Mouse (Mus musculus) olfactory bulb, adult 2 months (tissue): ENCODE measurements around the gene Arsj. TPM values are rescaled to one million over a fixed set of nuclear protein-coding genes. Genes with fewer than 3 reads are reported as not detected.
A peak's percentile ranks its signal among the peaks of the same experiment; 100 is the strongest.

ENCODE experiments used
- H3K27ac ChIP-seq: fragments of 200-500 bp; 2 replicates; pipeline ENCODE4 v1.5.1; 2012; ENCODE audit warnings: low read depth, low read length; ENCODE audit not compliant: insufficient read depth
- H3K4me1 ChIP-seq: fragments of 200-500 bp; 2 replicates; pipeline ENCODE4 v1.6.1; 2012; ENCODE audit warnings: low read length; ENCODE audit not compliant: control insufficient read depth, insufficient read depth
- H3K4me3 ChIP-seq: fragments of 200-500 bp; 2 replicates; pipeline ENCODE4 v1.5.1; 2012; ENCODE audit warnings: mild to moderate bottlenecking, low read depth, low read length, moderate library complexity; ENCODE audit not compliant: insufficient read depth
- CTCF ChIP-seq: fragments of 200-500 bp; IDR thresholded peaks from 2 replicates; pipeline ENCODE4 v1.5.1; 2012; ENCODE audit warnings: low read depth, mild to moderate bottlenecking, low read length, moderate library complexity; ENCODE audit not compliant: insufficient read depth
- POLR2A ChIP-seq: fragments of 200-500 bp; IDR thresholded peaks from 2 replicates; pipeline ENCODE4 v1.6.1; 2012; ENCODE audit warnings: mild to moderate bottlenecking, low read depth, low read length, moderate library complexity; ENCODE audit not compliant: insufficient read depth
- WGBS: fragments of 180-500 bp; shearing (Covaris S2); methylation state at CpG from one replicate; pipeline ENCODE4 v1.1.7; 2018; 5-methylcytosine and 5-hydroxymethylcytosine counted together
- polyA plus RNA-seq: library from polyadenylated mRNA; stranded (reverse); fragments of >200 nt; gene quantifications from 2 replicates; pipeline ENCODE4 v1.2.4, GENCODE M21; 2012; ENCODE audit warnings: low replicate concordance; ENCODE audit not compliant: missing spikeins, insufficient read depth, insufficient read length

Gene Arsj
- polyA plus RNA-seq, 1 experiment: not detected

GRCm38 (mm10) chr3:126362931-126363525, 456 bp upstream of the Arsj start:
- WGBS: 74% methylated on average over 11 of the region's 11 CpGs
- TF ChIP-seq POLR2A (no peak), CTCF (no peak)

DNA sequence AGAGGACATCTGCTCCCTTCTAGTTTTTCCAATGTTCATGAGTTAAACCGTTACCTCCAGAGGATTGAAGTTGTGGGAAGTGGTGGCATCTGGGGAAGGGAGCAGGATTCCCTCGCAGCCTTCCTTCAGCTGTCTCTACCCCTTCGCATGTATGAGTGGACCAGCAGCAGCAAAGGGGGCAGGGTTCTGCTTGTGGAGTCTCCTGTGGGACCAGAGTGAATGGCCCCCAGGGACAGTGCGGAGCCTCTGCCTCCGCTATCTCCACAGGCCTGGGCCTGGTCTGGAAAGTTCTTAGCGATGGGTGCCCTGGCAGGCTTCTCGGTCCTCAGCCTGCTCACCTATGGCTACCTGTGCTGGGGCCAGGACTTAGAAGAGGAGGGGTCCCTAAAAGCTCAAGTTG, 1.1 kb downstream of the Arsj start:
- Histone ChIP-seq H3K27ac (no peak overlapping the region), H3K4me3 (no peak overlapping the region), H3K4me1 (peaks cover 11% of the 10 kb centered on the region)
- 92% methylated on average over 7 of the region's 7 CpGs for WGBS
- TF ChIP-seq POLR2A (no peak), CTCF (no peak)

More at GRCm38 (mm10) chr3:126362931-126363525, 456 bp upstream of the Arsj start:
- Histone ChIP-seq H3K27ac (no peak overlapping the region), H3K4me1 (peaks cover 11% of the 10 kb centered on the region), H3K4me3 (no peak overlapping the region)

- TF ChIP-seq CTCF: no peak
- no peak for TF ChIP-seq POLR2A
- Histone ChIP-seq H3K4me1 (no peaks in the 10 kb centered on the region), H3K27ac (no peak overlapping the region), H3K4me3 (no peak overlapping the region)
These were observed 7.1 kb downstream of the Arsj start for GRCm38 (mm10) chr3:126370571-126370970.

DNA sequence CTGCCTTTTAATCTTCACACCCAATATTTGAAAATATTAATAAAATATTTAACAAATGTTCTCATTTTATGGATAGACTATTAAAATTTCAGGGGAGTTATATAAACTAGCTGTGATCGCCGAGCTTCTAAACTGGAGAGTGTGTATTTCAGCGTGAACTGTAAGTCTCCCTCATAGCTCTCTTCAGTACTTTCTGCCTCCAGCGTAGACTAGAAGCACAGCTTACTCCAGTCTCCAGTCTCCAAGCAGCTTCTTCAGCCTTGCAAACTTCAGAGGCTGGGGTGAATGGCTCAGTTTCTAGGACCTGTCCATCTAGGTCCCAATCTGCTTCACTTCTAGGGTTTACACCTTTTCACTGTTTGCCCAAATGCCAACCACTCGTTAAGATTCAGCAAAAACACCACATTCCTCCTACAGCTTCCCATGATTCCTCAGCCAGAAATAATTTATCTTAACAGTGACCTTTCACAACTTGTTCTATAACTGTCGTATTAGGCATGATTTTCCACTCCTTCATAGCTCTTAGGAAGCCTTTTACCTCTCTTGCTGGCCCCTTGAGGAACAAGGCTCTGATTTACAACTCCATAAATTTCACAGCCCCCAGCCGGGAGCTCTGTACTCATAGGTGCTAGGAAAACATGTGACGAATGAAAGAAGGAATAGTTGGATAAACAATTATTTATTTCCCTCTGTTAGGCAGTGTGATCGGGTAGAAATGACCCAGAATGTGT, 9.5 kb downstream of the Arsj start:
- no peak overlapping the region for H3K27ac ChIP-seq
- WGBS: 69% methylated on average over 9 of the region's 9 CpGs
- H3K4me3 ChIP-seq: no peak overlapping the region
- H3K4me1 ChIP-seq: no peaks in the 10 kb centered on the region
- TF ChIP-seq POLR2A (no peak), CTCF (no peak)

DNA sequence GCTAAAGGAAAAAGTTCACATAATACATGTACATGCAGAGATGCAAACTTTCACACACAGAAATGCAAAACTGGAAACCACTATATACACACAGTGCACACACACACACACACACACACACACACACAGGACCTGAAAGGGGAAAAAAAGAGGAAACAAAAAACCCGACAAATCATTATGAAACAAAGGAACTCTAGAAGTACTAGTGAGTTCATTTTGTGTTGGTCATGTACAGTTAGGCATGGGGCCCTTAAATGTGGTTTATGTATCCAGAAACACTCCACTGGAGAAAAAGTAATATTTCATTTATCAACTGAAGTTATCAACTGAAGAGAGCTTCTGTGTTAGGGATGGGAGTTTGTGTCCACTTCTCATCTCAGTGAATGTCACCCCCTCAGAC, 10.2 kb downstream of the Arsj start:
- no peak for TF ChIP-seq POLR2A
- no peak for TF ChIP-seq CTCF
- WGBS: 81% methylated on average over 1 of the region's 1 CpGs
- no peak overlapping the region for H3K27ac ChIP-seq
- H3K4me1 ChIP-seq: no peaks in the 10 kb centered on the region
- H3K4me3 ChIP-seq: no peak overlapping the region

DNA sequence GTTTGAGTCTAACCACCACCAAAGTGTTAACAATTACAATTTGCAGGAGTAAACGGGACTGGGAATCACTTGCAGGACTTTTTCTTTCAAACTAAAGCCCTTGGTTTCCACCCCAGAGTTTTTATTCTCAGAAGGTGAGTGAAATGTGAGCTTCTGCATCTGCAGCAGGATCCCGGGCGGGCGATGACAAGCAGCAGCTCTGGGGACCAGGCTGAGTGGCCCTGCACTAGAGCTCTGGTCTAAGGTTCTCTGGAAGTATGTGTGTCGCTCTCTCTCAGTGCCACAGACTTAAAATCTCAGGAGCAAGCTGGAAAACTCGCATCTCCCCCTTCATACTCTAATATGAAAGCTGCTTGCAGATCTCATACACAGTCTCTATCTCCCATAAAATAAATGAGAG, 15.8 kb downstream of the Arsj start:
- WGBS: 81% methylated on average over 6 of the region's 6 CpGs
- Histone ChIP-seq H3K4me1 (0 out of 2 replicates have a peak, but pooled peaks cover 3% of the 10 kb centered on the region), H3K4me3 (no peak overlapping the region), H3K27ac (no peak overlapping the region)
- TF ChIP-seq CTCF: no peak
- no peak for TF ChIP-seq POLR2A

DNA sequence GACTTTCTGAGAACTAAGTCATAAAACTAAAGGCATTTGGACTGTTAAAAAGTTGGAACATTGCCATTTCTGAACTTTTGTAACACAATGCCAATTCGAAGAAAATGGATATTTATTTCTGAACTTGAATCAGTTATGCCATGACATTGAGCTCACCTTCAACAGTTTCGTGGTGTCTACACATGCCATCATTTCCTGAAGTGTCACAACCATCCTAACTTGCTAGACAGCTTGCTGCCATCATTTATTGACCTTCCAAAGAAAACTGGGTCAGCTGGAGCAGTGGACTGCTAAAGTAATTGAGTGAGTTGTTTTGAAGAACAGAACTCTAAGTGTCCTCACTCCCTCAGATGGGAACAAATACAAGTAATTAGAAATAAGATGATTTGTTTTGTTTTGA, 16.2 kb downstream of the Arsj start:
- no peak overlapping the region for H3K27ac ChIP-seq
- no peak overlapping the region for H3K4me3 ChIP-seq
- WGBS: 75% methylated on average over 2 of the region's 2 CpGs
- H3K4me1 ChIP-seq: 0 out of 2 replicates have a peak, but pooled peaks cover 3% of the 10 kb centered on the region
- TF ChIP-seq POLR2A: no peak
- no peak for TF ChIP-seq CTCF

GRCm38 (mm10) chr3:126383276-126383675, 19.8 kb downstream of the Arsj start:
- no peak for TF ChIP-seq POLR2A
- no peak for TF ChIP-seq CTCF
- no peak overlapping the region for H3K4me3 ChIP-seq
- WGBS: 74% methylated on average over 6 of the region's 6 CpGs
- no peak overlapping the region for H3K27ac ChIP-seq
- H3K4me1 ChIP-seq: 0 out of 2 replicates have a peak, but pooled peaks cover 3% of the 10 kb centered on the region

- 0 out of 2 replicates have a peak, but pooled peaks cover 3% of the 10 kb centered on the region for H3K4me1 ChIP-seq
- WGBS: 29% methylated on average over 14 of the region's 14 CpGs
- peak overlapping the region; percentile 80 for H3K27ac ChIP-seq
- TF ChIP-seq POLR2A (no peak), CTCF (no peak)
- no peak overlapping the region for H3K4me3 ChIP-seq
These were observed 21.4 kb downstream of the Arsj start for GRCm38 (mm10) chr3:126384657-126385438.
